Mouse (Mus musculus): ENCODE results near the gene Nos3.

Gene Nos3

DNA sequence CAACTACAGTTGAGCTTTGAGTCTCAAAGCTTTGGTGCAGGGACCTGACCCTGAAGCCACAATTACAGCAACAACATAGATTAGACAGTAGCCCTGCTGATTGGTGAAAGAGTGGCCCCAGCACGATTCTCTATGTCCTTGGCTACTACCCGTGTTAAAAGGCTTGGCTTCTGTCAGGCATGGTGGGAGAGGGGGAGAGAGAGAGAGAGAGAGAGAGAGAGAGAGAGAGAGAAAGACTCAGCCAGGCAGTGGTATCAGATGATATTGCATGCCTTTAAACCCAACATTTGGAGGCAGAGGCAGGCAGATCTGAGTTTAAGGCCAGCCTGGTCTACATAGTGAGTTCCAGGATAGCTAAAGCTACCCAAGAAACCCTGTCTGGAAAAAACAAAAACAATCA lies 17.4 kb downstream of the Nos3 start:
- H3K4me1 ChIP-seq (replicated peaks; ENCODE audit: low read depth, low read length), result peaks cover 78% of the 10 kb centered on the region
- no peaks in the 10 kb centered on the region for H3K9me3 ChIP-seq (ENCODE audit: low read length)
- H3K4me3 ChIP-seq (replicated peaks; ENCODE audit: low read length), result no peak overlapping the region
- H3K27me3 ChIP-seq (ENCODE audit: insufficient read depth, low read length), result peaks cover 17% of the 10 kb centered on the region
- TF ChIP-seq POU5F1 (IDR thresholded peaks at IDR 0.05; ENCODE audit: borderline replicate concordance, low read length), result no peak
- no peak for TF ChIP-seq CTCF (conservative IDR thresholded peaks at IDR 0.05; ENCODE audit: low read length)
- no peak for TF ChIP-seq NANOG (IDR thresholded peaks at IDR 0.05; ENCODE audit: borderline replicate concordance, low read length)
- peaks cover 18% of the 10 kb centered on the region for H3K36me3 ChIP-seq (ENCODE audit: insufficient read depth, low read length)

DNA sequence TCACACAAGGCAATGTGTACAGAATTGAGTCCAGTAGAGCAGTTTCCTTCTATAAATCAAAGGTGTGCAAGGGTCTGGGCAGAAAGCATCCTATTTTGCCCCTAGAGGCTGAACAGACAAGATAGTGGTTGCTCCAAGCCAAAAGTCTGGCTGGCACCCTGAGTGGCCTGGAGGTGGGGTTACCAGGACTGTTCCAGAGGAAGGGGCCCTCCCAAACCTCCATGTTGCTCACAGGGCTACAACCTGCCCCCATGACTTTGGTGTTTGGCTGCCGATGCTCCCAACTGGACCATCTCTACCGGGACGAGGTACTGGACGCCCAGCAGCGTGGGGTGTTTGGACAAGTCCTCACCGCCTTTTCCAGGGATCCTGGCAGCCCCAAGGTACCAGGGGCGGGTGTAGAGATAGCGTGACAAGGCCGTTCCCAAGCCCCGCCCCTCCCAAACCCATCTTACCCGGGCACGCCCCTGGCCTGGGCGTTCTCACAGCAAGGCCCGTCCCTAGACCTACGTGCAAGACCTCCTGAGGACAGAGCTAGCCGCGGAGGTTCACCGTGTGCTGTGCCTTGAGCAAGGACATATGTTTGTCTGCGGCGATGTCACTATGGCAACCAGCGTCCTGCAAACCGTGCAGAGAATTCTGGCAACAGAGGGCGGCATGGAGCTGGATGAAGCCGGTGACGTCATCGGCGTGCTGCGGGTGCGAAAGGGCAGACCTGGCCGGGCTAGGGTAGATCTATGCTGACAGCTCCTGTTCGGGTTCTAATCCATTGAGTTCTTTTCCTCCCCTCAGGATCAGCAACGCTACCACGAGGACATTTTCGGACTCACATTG lies 18.6 kb downstream of the Nos3 start:
- H3K27me3 ChIP-seq (ENCODE audit: insufficient read depth, low read length), result peaks cover 28% of the 10 kb centered on the region
- H3K9me3 ChIP-seq (ENCODE audit: low read length), result no peaks in the 10 kb centered on the region
- peak; percentile 21; the same call in 1 of the 2 replicates for TF ChIP-seq CTCF (conservative IDR thresholded peaks at IDR 0.05; ENCODE audit: low read length)
- no peak for TF ChIP-seq POU5F1 (IDR thresholded peaks at IDR 0.05; ENCODE audit: borderline replicate concordance, low read length)
- no peak for TF ChIP-seq NANOG (IDR thresholded peaks at IDR 0.05; ENCODE audit: borderline replicate concordance, low read length)
- H3K4me1 ChIP-seq (replicated peaks; ENCODE audit: low read depth, low read length), result peaks cover 74% of the 10 kb centered on the region
- H3K4me3 ChIP-seq (replicated peaks; ENCODE audit: low read length), result peak overlapping the region; percentile 76
- peaks cover 18% of the 10 kb centered on the region for H3K36me3 ChIP-seq (ENCODE audit: insufficient read depth, low read length)

DNA sequence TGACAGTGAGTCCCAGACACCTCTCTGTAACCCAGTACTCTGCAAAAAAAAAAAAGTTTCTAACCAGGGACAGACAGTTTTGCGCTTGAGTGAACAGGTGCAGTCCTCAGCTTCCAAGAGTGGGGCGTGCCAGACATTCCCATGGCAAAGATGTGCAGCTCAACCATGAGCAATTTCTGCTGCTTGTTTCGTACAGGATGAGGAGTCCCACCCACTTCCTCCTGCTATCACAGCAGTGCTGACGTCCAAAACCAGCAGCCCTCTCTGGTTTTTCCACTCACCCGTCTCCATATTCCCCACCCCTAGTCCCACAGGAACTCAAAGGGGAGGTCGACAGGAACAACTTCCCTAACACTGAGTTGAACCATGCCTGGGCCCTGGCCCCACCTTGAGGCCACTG lies 19.8 kb downstream of the Nos3 start:
- TF ChIP-seq NANOG (IDR thresholded peaks at IDR 0.05; ENCODE audit: borderline replicate concordance, low read length), result no peak
- TF ChIP-seq POU5F1 (IDR thresholded peaks at IDR 0.05; ENCODE audit: borderline replicate concordance, low read length), result no peak
- no peak for TF ChIP-seq CTCF (conservative IDR thresholded peaks at IDR 0.05; ENCODE audit: low read length)
- Histone ChIP-seq H3K9me3 (ENCODE audit: low read length) (no peaks in the 10 kb centered on the region), H3K4me1 (replicated peaks; ENCODE audit: low read depth, low read length) (peaks cover 76% of the 10 kb centered on the region), H3K27me3 (ENCODE audit: insufficient read depth, low read length) (peaks cover 35% of the 10 kb centered on the region), H3K36me3 (ENCODE audit: insufficient read depth, low read length) (peaks cover 18% of the 10 kb centered on the region), H3K4me3 (replicated peaks; ENCODE audit: low read length) (no peak overlapping the region)

DNA sequence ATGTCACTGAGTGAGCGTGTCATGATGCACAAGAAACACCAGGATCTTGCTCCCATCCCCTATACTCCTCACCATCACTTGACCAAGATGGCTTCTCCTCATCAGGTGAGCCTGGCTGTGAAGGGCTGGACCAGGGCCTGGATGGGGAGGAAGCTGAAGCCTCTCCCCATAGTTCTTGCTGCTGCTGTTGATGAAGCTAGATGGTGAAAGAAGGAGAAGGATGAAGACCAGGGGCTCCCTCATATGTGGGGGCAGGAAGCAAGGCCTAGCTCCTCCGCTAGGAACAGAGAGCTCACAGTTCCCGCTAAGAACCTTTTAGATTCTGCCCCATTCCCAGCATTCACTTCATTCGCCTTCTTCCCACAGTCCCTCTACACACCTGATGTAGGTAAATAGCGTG lies 20.8 kb downstream of the Nos3 start:
- Histone ChIP-seq H3K4me1 (replicated peaks; ENCODE audit: low read depth, low read length) (peaks cover 73% of the 10 kb centered on the region), H3K9me3 (ENCODE audit: low read length) (no peaks in the 10 kb centered on the region), H3K27me3 (ENCODE audit: insufficient read depth, low read length) (peaks cover 37% of the 10 kb centered on the region), H3K4me3 (replicated peaks; ENCODE audit: low read length) (no peak overlapping the region), H3K36me3 (ENCODE audit: insufficient read depth, low read length) (peaks cover 18% of the 10 kb centered on the region)
- TF ChIP-seq POU5F1 (IDR thresholded peaks at IDR 0.05; ENCODE audit: borderline replicate concordance, low read length) (no peak), CTCF (conservative IDR thresholded peaks at IDR 0.05; ENCODE audit: low read length) (no peak), NANOG (IDR thresholded peaks at IDR 0.05; ENCODE audit: borderline replicate concordance, low read length) (no peak)

DNA sequence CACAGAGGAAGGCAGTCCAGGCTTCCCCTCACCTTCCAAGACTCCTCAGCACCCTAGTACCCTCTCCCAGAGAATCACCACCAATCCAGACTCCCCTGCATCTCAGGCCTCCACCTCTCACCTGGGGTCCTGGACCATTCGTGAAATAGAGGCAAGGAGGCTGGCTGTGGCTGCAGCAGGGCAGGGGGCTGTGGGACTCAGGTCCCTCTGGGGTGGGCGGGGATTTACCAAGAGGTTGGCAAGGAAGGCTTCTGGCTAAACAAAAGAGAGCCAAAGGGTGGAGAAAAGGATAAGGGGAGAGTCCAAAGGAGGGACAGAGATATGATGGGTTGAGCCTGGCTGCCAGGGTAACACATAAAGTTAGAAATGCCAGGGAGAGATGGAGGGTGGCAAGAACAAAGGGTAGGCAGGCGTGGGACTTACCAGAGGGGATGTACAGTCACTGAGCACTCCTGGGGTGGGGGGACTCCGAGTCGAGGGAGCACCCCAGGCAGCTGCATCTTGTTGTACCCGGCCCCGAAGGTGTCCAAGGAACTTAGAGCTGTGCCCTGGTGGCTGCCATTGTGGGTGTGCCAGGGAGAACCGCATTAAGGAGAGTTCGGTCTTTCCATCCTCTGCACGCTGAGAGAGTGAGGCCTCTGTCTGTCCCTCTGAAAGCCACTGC lies 21.4 kb downstream of the Nos3 start:
- no peak overlapping the region for H3K4me3 ChIP-seq (replicated peaks; ENCODE audit: low read length)
- H3K4me1 ChIP-seq (replicated peaks; ENCODE audit: low read depth, low read length), result peaks cover 67% of the 10 kb centered on the region
- H3K36me3 ChIP-seq (ENCODE audit: insufficient read depth, low read length), result peaks cover 18% of the 10 kb centered on the region
- no peaks in the 10 kb centered on the region for H3K9me3 ChIP-seq (ENCODE audit: low read length)
- no peak for TF ChIP-seq POU5F1 (IDR thresholded peaks at IDR 0.05; ENCODE audit: borderline replicate concordance, low read length)
- TF ChIP-seq CTCF (conservative IDR thresholded peaks at IDR 0.05; ENCODE audit: low read length), result no peak
- TF ChIP-seq NANOG (IDR thresholded peaks at IDR 0.05; ENCODE audit: borderline replicate concordance, low read length), result no peak
- peaks cover 40% of the 10 kb centered on the region for H3K27me3 ChIP-seq (ENCODE audit: insufficient read depth, low read length)

DNA sequence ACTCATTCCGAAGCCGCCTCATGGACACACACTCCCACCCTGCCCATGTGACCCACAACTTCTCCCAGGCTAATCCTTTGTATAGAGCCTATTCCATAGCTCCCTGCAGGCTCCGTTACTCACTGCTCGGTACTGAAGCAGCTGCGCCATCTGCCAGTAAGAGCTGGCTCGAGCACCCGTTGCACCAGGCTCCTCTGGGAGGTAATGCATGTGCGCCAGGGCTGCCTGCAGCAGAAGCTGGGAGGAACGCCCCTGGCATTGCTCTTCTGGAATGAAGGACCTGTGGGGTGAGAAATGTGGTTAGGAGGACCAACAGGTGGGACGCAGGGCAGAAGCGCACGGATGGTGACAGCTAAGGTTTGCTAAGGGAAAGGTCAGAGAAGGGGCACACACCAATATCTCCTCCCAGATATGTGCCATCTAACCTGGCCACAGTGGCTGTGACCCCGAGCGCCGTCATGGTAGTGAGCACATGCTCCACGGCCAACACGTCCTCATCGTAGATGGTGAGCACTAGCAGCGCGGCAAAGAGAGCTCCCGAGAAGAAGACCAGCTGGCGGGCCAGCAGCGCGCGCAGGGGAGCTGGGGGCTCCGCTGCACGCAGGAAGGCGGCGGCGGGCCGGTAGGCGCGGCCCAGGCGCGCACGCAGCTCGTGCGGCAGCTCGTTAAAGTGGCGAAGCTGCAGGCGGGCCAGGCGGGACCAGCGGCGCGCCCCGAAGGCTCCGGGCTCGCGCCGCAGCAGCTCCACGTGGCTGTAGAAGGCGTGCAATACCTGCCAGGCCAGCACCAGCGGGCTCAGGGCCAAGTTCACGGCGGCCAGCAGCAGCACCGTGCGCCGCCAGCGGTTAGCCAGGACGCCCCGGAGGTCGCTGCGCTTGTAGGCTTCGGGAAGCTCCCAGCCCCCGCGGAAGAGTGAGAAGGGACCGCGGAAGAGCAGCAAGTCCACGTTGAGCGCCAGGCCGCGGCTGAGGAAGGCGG lies 22.9 kb downstream of the Nos3 start:
- H3K9me3 ChIP-seq (ENCODE audit: low read length), result no peaks in the 10 kb centered on the region
- no peak for TF ChIP-seq NANOG (IDR thresholded peaks at IDR 0.05; ENCODE audit: borderline replicate concordance, low read length)
- TF ChIP-seq POU5F1 (IDR thresholded peaks at IDR 0.05; ENCODE audit: borderline replicate concordance, low read length), result no peak
- no peak for TF ChIP-seq CTCF (conservative IDR thresholded peaks at IDR 0.05; ENCODE audit: low read length)
- H3K36me3 ChIP-seq (ENCODE audit: insufficient read depth, low read length), result peaks cover 18% of the 10 kb centered on the region
- H3K4me1 ChIP-seq (replicated peaks; ENCODE audit: low read depth, low read length), result peaks cover 70% of the 10 kb centered on the region
- peaks cover 40% of the 10 kb centered on the region for H3K27me3 ChIP-seq (ENCODE audit: insufficient read depth, low read length)
- H3K4me3 ChIP-seq (replicated peaks; ENCODE audit: low read length), result peak overlapping the region; percentile 80

DNA sequence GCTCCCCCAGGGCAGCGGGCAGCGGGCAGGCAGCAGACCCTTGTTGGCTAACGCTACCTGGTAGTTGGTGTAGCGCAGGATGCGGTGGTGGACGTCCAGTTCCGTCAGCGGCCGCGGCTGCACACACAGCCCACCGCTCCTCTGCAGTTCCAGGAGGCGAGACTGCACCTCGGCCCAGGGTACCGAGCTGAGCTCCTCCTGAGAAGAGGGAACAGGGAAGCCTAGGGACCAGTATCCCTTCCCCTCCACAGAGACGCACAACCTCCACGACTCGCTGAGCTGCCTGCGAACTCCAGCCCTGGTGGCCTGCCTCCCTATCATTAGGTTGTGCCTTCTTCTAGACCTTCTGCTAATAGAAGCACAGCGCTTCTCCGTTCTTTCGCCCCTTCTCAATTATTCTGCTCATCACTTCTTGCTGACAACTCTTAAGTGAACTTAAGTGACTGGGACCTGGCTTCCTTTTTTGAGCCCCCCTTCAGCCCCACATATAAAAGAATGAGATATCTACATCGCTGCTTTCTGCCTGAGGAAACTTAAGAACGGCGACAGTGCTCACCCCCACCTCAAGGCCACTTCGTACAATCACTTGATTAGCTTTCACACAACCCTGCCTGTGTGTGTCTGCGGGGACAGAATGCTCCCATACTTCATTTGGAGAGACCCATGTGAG lies 23.8 kb downstream of the Nos3 start:
- H3K36me3 ChIP-seq (ENCODE audit: insufficient read depth, low read length), result peaks cover 18% of the 10 kb centered on the region
- peak overlapping the region; percentile 80 for H3K4me3 ChIP-seq (replicated peaks; ENCODE audit: low read length)
- peaks cover 40% of the 10 kb centered on the region for H3K27me3 ChIP-seq (ENCODE audit: insufficient read depth, low read length)
- H3K4me1 ChIP-seq (replicated peaks; ENCODE audit: low read depth, low read length), result peaks cover 72% of the 10 kb centered on the region
- TF ChIP-seq CTCF (conservative IDR thresholded peaks at IDR 0.05; ENCODE audit: low read length) (no peak), POU5F1 (IDR thresholded peaks at IDR 0.05; ENCODE audit: borderline replicate concordance, low read length) (no peak), NANOG (IDR thresholded peaks at IDR 0.05; ENCODE audit: borderline replicate concordance, low read length) (no peak)
- H3K9me3 ChIP-seq (ENCODE audit: low read length), result no peaks in the 10 kb centered on the region
